Mouse (Mus musculus): ENCODE data around the gene Atf6b.

GRCm38 (mm10) chr17:34599891-34600290 is 47.1 kb upstream of the Atf6b start:
- TF ChIP-seq CTCF (IDR thresholded peaks at IDR 0.05; ENCODE audit: low read depth), result no peak
- TF ChIP-seq EP300 (IDR thresholded peaks at IDR 0.05; ENCODE audit: low read depth), result no peak

Measured in liver, embryonic 14.5 days (tissue).